Mouse (Mus musculus) midbrain, embryonic 10.5 days (tissue): ENCODE results near the gene Zbed4. TPM values are rescaled to one million over a fixed set of nuclear protein-coding genes. Genes with fewer than 3 reads are reported as not detected.
"Not testable (repeated sequence)": the region's sequence is repeated elsewhere in the genome, so short reads cannot be mapped to it uniquely, and the experiment has no call there.

ENCODE experiments used
- DNase-seq: peaks from one replicate; pipeline ENCODE4 v3.0.0-alpha.2; 2017; ENCODE audit warnings: low spot score
- H3K27ac ChIP-seq: fragments of 300-500 bp; sonication (generic); replicated peaks from 2 replicates; pipeline ENCODE4 v1.5.1; 2016; ENCODE audit warnings: mild to moderate bottlenecking
- H3K27me3 ChIP-seq: fragments of 300-500 bp; sonication (generic); 2 replicates; pipeline ENCODE4 v1.6.1; 2016; ENCODE audit warnings: low read depth, mild to moderate bottlenecking; ENCODE audit not compliant: poor library complexity, severe bottlenecking
- H3K36me3 ChIP-seq: fragments of 300-500 bp; sonication (generic); 2 replicates; pipeline ENCODE4 v1.6.1; 2016; ENCODE audit warnings: mild to moderate bottlenecking, moderate library complexity
- H3K4me1 ChIP-seq: fragments of 300-500 bp; sonication (generic); 2 replicates; pipeline ENCODE4 v1.6.1; 2016
- H3K4me3 ChIP-seq: fragments of 300-500 bp; sonication (generic); 2 replicates; pipeline ENCODE4 v1.5.1; 2016; ENCODE audit warnings: mild to moderate bottlenecking, moderate library complexity
- H3K9me3 ChIP-seq: fragments of 300-500 bp; sonication (generic); replicated peaks from 2 replicates; pipeline ENCODE4 v1.6.1; 2016; ENCODE audit warnings: mild to moderate bottlenecking
- WGBS: fragments of 180-500 bp; shearing (Covaris S2); methylation state at CpG from one replicate; pipeline ENCODE4 v1.1.7; 2016; 5-methylcytosine and 5-hydroxymethylcytosine counted together
- polyA plus RNA-seq: library from polyadenylated mRNA; unstranded; fragments of >200 nt; fragmentation: Nextera tagmentation; extraction: Ambion mirVana; gene quantifications from 2 replicates; pipeline ENCODE4 v1.2.1, GENCODE M21; 2016

The Zbed4 gene
- 37.4 and 41.3 TPM in 2 replicates for polyA plus RNA-seq

GRCm38 (mm10) chr15:88751564-88752402, at the start of gene Zbed4:
Gene Zbed4, plus strand, starts transcription at chr15:88751660.
- H3K27ac ChIP-seq, result peak within 1 kb of the TSS; percentile 98

GRCm38 (mm10) chr15:88702501-88702900, 49.0 kb upstream of the Zbed4 start:
- 68% methylated on average over 3 of the region's 3 CpGs for WGBS

More at GRCm38 (mm10) chr15:88751564-88752402, at the start of gene Zbed4:
- Histone ChIP-seq H3K9me3 (no peaks in the 10 kb centered on the region), H3K4me1 (peaks cover 28% of the 10 kb centered on the region), H3K36me3 (peaks cover 24% of the 10 kb centered on the region), H3K4me3 (peak within 1 kb of the TSS; percentile 95), H3K27me3 (no peaks in the 10 kb centered on the region)
- WGBS, result under 1% methylated on average over 114 of the region's 119 CpGs
- DNase-seq, result peak; percentile 74

GRCm38 (mm10) chr15:88704284-88704683, 47.2 kb upstream of the Zbed4 start:
- WGBS, result 73% methylated on average over 1 of the region's 1 CpGs
- DNase-seq, result no peak
- no peak overlapping the region for H3K27ac ChIP-seq
- H3K36me3 ChIP-seq, result peaks cover 100% of the 10 kb centered on the region
- no peaks in the 10 kb centered on the region for H3K9me3 ChIP-seq
- H3K4me3 ChIP-seq, result no peak overlapping the region
- H3K4me1 ChIP-seq, result peaks cover 2% of the 10 kb centered on the region; the same call in 1 of the 2 replicates
- no peaks in the 10 kb centered on the region for H3K27me3 ChIP-seq

More at GRCm38 (mm10) chr15:88702501-88702900, 49.0 kb upstream of the Zbed4 start:
- Histone ChIP-seq H3K4me1 (no peaks in the 10 kb centered on the region), H3K27ac (no peak overlapping the region), H3K27me3 (no peaks in the 10 kb centered on the region), H3K36me3 (peaks cover 100% of the 10 kb centered on the region), H3K4me3 (no peak overlapping the region), H3K9me3 (no peaks in the 10 kb centered on the region)
- no peak for DNase-seq

- Histone ChIP-seq H3K4me3 (no peak overlapping the region), H3K27me3 (no peaks in the 10 kb centered on the region), H3K4me1 (peaks cover 9% of the 10 kb centered on the region; the same call in 1 of the 2 replicates), H3K27ac (no peak overlapping the region), H3K9me3 (no peaks in the 10 kb centered on the region), H3K36me3 (peaks cover 100% of the 10 kb centered on the region)
- WGBS, result 93% methylated on average over 6 of the region's 6 CpGs
- no peak for DNase-seq
Observed at GRCm38 (mm10) chr15:88706320-88706719, 45.1 kb upstream of the Zbed4 start.

GRCm38 (mm10) chr15:88706987-88707386, 44.5 kb upstream of the Zbed4 start:
- not testable (repeated sequence) for DNase-seq, H3K4me1 ChIP-seq, H3K27me3 ChIP-seq, H3K4me3 ChIP-seq, H3K9me3 ChIP-seq, H3K27ac ChIP-seq
- peaks cover 100% of the 10 kb centered on the region for H3K36me3 ChIP-seq
- 81% methylated on average over 13 of the region's 13 CpGs for WGBS

GRCm38 (mm10) chr15:88708204-88708603, 43.3 kb upstream of the Zbed4 start:
- DNase-seq, result no peak
- Histone ChIP-seq H3K27me3 (no peaks in the 10 kb centered on the region), H3K4me3 (no peak overlapping the region), H3K4me1 (peaks cover 9% of the 10 kb centered on the region; the same call in 1 of the 2 replicates), H3K27ac (no peak overlapping the region), H3K36me3 (peaks cover 100% of the 10 kb centered on the region), H3K9me3 (no peaks in the 10 kb centered on the region)
- 97% methylated on average over 5 of the region's 5 CpGs for WGBS

GRCm38 (mm10) chr15:88708657-88709511, 42.6 kb upstream of the Zbed4 start:
- Histone ChIP-seq H3K36me3 (peaks cover 100% of the 10 kb centered on the region), H3K27me3 (no peaks in the 10 kb centered on the region), H3K9me3 (no peaks in the 10 kb centered on the region), H3K4me1 (peaks cover 9% of the 10 kb centered on the region; the same call in 1 of the 2 replicates), H3K4me3 (no peak overlapping the region), H3K27ac (no peak overlapping the region)
- DNase-seq, result no peak
- WGBS, result 86% methylated on average over 13 of the region's 13 CpGs

- H3K27me3 ChIP-seq, result no peaks in the 10 kb centered on the region
- WGBS, result 94% methylated on average over 5 of the region's 5 CpGs
- no peak for DNase-seq
- H3K4me1 ChIP-seq, result peaks cover 9% of the 10 kb centered on the region; the same call in 1 of the 2 replicates
- H3K36me3 ChIP-seq, result peaks cover 100% of the 10 kb centered on the region
- H3K4me3 ChIP-seq, result no peak overlapping the region
- no peak overlapping the region for H3K27ac ChIP-seq
- H3K9me3 ChIP-seq, result no peaks in the 10 kb centered on the region
Observed at GRCm38 (mm10) chr15:88709878-88710277, 41.6 kb upstream of the Zbed4 start.

- Histone ChIP-seq H3K4me3 (no peak overlapping the region), H3K36me3 (peaks cover 100% of the 10 kb centered on the region), H3K27me3 (no peaks in the 10 kb centered on the region), H3K4me1 (peaks cover 9% of the 10 kb centered on the region; the same call in 1 of the 2 replicates), H3K27ac (no peak overlapping the region), H3K9me3 (no peaks in the 10 kb centered on the region)
- 95% methylated on average over 15 of the region's 15 CpGs for WGBS
- no peak for DNase-seq
Observed at GRCm38 (mm10) chr15:88712501-88712900, 39.0 kb upstream of the Zbed4 start.

- WGBS, result 96% methylated on average over 6 of the region's 6 CpGs
- peaks cover 100% of the 10 kb centered on the region for H3K36me3 ChIP-seq
- peaks cover 8% of the 10 kb centered on the region; the same call in 1 of the 2 replicates for H3K4me1 ChIP-seq
- H3K4me3 ChIP-seq, result no peak overlapping the region
- H3K27ac ChIP-seq, result no peak overlapping the region
- H3K27me3 ChIP-seq, result no peaks in the 10 kb centered on the region
- no peak for DNase-seq
- H3K9me3 ChIP-seq, result no peaks in the 10 kb centered on the region
Observed at GRCm38 (mm10) chr15:88714021-88714589, 37.4 kb upstream of the Zbed4 start.

GRCm38 (mm10) chr15:88716350-88716749, 35.1 kb upstream of the Zbed4 start:
- Histone ChIP-seq H3K4me3 (no peak overlapping the region), H3K36me3 (peaks cover 99% of the 10 kb centered on the region), H3K9me3 (no peaks in the 10 kb centered on the region), H3K4me1 (no peaks in the 10 kb centered on the region), H3K27ac (no peak overlapping the region), H3K27me3 (no peaks in the 10 kb centered on the region)
- DNase-seq, result no peak

- Histone ChIP-seq H3K4me1 (no peaks in the 10 kb centered on the region), H3K4me3 (no peak overlapping the region), H3K9me3 (no peaks in the 10 kb centered on the region), H3K36me3 (peaks cover 99% of the 10 kb centered on the region), H3K27ac (no peak overlapping the region), H3K27me3 (no peaks in the 10 kb centered on the region)
- WGBS, result 80% methylated on average over 9 of the region's 9 CpGs
- no peak for DNase-seq
Observed at GRCm38 (mm10) chr15:88717239-88717638, 34.2 kb upstream of the Zbed4 start.
